Mouse (Mus musculus): ENCODE measurements around the gene Gm20388. TPM values are rescaled to one million over a fixed set of nuclear protein-coding genes. Genes with fewer than 3 reads are reported as not detected.

The Gm20388 gene
- polyA plus RNA-seq, 1 experiment from 2014 or later = not detected

DNA sequence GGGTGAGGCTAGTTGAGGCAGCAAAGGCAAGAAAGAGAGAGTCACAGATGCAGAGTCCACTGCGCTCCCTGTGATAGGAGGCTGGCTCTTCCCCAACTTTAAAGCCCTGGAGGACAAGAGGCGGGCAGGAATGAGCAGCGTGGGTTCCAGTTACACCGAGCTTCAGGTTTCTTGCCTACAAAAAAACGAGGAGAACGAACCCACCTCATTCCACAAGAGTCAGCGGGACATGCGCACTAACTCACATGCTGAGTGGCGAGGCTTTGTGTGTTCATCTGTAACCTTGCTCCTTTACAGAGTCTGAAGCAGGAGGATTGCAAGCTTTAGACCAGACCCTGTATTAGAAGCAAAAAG, 2748.1 kb downstream of the Gm20388 start:
- 17% methylated on average over 9 of the region's 9 CpGs for WGBS
- Histone ChIP-seq H3K27me3 (ENCODE audit: control insufficient read depth, insufficient read depth, low read length) (no peaks in the 10 kb centered on the region), H3K27ac (replicated peaks; ENCODE audit: low read depth, low read length) (peak overlapping the region; percentile 86), H3K9me3 (ENCODE audit: control insufficient read depth, low read length) (no peaks in the 10 kb centered on the region), H3K4me3 (ENCODE audit: low read depth, low read length) (no peak overlapping the region), H3K9ac (ENCODE audit: low read length) (no peak overlapping the region), H3K36me3 (ENCODE audit: control insufficient read depth, insufficient read depth, low read length) (no peaks in the 10 kb centered on the region), H3K4me2 (ENCODE audit: low read depth, severe bottlenecking) (peak overlapping the region; percentile 24; the same call in 1 of the 2 replicates), H3K4me1 (ENCODE audit: control insufficient read depth, insufficient read depth, low read length) (peaks cover 67% of the 10 kb centered on the region)
- ATAC-seq (ENCODE audit: insufficient number of reproducible peaks, low FRiP score, low TSS enrichment, low read depth) (0 out of 2 replicates have a peak, but pooled peaks have one; percentile 23), DNase-seq (ENCODE audit: low spot score) (peak; percentile 62)

GRCm38 (mm10) chr8:122660022-122660421, 2749.4 kb downstream of the Gm20388 start:
- H3K9ac ChIP-seq (ENCODE audit: low read length) = no peak overlapping the region
- no peaks in the 10 kb centered on the region for H3K9me3 ChIP-seq (ENCODE audit: control insufficient read depth, low read length)
- H3K4me2 ChIP-seq (ENCODE audit: low read depth, severe bottlenecking) = no peak overlapping the region
- H3K4me3 ChIP-seq (ENCODE audit: low read depth, low read length) = no peak overlapping the region
- no peak overlapping the region; the same call in 1 of the 2 replicates for H3K27ac ChIP-seq (replicated peaks; ENCODE audit: low read depth, low read length)
- 69% methylated on average over 2 of the region's 2 CpGs for whole genome bisulfite sequencing
- no peak for DNase-seq (ENCODE audit: low spot score)
- H3K36me3 ChIP-seq (ENCODE audit: control insufficient read depth, insufficient read depth, low read length) = no peaks in the 10 kb centered on the region
- peaks cover 72% of the 10 kb centered on the region for H3K4me1 ChIP-seq (ENCODE audit: control insufficient read depth, insufficient read depth, low read length)
- no peaks in the 10 kb centered on the region for H3K27me3 ChIP-seq (ENCODE audit: control insufficient read depth, insufficient read depth, low read length)
- ATAC-seq (ENCODE audit: insufficient number of reproducible peaks, low FRiP score, low TSS enrichment, low read depth) = no peak

DNA sequence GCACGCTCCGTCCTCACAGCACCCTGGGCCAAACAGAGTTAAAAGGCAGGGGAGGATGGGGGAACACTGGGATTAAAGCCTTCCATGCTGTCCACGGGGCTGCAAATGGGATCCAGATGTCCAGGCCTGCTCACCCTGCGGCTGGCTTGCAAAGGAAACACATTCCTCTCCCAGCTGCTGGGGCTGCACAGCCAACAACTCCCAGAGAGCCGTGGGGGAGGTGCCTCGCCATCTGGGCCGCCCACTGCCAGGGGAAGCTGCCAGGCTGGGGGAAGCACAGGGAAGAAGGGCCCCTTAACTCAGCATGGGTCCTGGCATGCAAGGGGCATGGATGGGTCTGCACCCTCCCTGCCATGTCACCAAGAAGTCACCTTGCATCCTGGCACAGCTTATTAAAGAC, 2750.5 kb downstream of the Gm20388 start:
- 2% methylated on average over 7 of the region's 7 CpGs for WGBS
- DNase-seq (ENCODE audit: low spot score) = peak; percentile 94
- H3K4me3 ChIP-seq (ENCODE audit: low read depth, low read length) = no peak overlapping the region
- H3K36me3 ChIP-seq (ENCODE audit: control insufficient read depth, insufficient read depth, low read length) = no peaks in the 10 kb centered on the region
- peak overlapping the region; percentile 40 for H3K4me2 ChIP-seq (ENCODE audit: low read depth, severe bottlenecking)
- peak; percentile 32; the same call in 1 of the 2 replicates for ATAC-seq (ENCODE audit: insufficient number of reproducible peaks, low FRiP score, low TSS enrichment, low read depth)
- no peaks in the 10 kb centered on the region for H3K9me3 ChIP-seq (ENCODE audit: control insufficient read depth, low read length)
- peak overlapping the region; percentile 79 for H3K27ac ChIP-seq (replicated peaks; ENCODE audit: low read depth, low read length)
- peaks cover 80% of the 10 kb centered on the region for H3K4me1 ChIP-seq (ENCODE audit: control insufficient read depth, insufficient read depth, low read length)
- no peak overlapping the region for H3K9ac ChIP-seq (ENCODE audit: low read length)
- H3K27me3 ChIP-seq (ENCODE audit: control insufficient read depth, insufficient read depth, low read length) = no peaks in the 10 kb centered on the region

- ATAC-seq (ENCODE audit: insufficient number of reproducible peaks, low FRiP score, low TSS enrichment, low read depth) (no peak), DNase-seq (ENCODE audit: low spot score) (no peak)
- Histone ChIP-seq H3K4me1 (ENCODE audit: control insufficient read depth, insufficient read depth, low read length) (peaks cover 87% of the 10 kb centered on the region), H3K9ac (ENCODE audit: low read length) (no peak overlapping the region), H3K9me3 (ENCODE audit: control insufficient read depth, low read length) (no peaks in the 10 kb centered on the region), H3K4me2 (ENCODE audit: low read depth, severe bottlenecking) (no peak overlapping the region), H3K4me3 (ENCODE audit: low read depth, low read length) (no peak overlapping the region), H3K27ac (replicated peaks; ENCODE audit: low read depth, low read length) (no peak overlapping the region), H3K27me3 (ENCODE audit: control insufficient read depth, insufficient read depth, low read length) (no peaks in the 10 kb centered on the region), H3K36me3 (ENCODE audit: control insufficient read depth, insufficient read depth, low read length) (no peaks in the 10 kb centered on the region)
- 81% methylated on average over 2 of the region's 2 CpGs for WGBS
Observed at GRCm38 (mm10) chr8:122661894-122662293, 2751.3 kb downstream of the Gm20388 start.

DNA sequence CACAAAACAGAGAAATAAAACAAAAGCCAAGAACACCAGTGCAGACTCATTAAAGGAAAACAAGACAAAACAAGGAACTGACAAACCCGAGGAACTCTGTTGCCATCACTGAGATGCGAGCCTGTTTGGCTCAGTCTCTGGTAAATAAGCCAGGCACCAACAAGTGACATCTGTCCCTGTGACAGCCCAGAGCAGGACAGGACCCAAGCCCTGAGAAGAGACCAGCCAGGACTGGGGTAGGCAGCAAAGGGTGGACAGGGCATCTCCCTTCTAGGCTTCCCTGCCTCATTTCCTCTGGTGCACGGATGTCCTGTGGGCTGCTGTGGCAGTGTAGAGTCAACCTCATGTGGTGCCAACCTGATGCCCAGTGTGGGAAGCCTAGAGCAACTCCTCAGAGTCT, 2752.5 kb downstream of the Gm20388 start:
- Histone ChIP-seq H3K9me3 (ENCODE audit: control insufficient read depth, low read length) (no peaks in the 10 kb centered on the region), H3K36me3 (ENCODE audit: control insufficient read depth, insufficient read depth, low read length) (no peaks in the 10 kb centered on the region), H3K4me3 (ENCODE audit: low read depth, low read length) (no peak overlapping the region), H3K4me2 (ENCODE audit: low read depth, severe bottlenecking) (no peak overlapping the region), H3K27me3 (ENCODE audit: control insufficient read depth, insufficient read depth, low read length) (no peaks in the 10 kb centered on the region), H3K9ac (ENCODE audit: low read length) (no peak overlapping the region), H3K27ac (replicated peaks; ENCODE audit: low read depth, low read length) (no peak overlapping the region), H3K4me1 (ENCODE audit: control insufficient read depth, insufficient read depth, low read length) (peaks cover 84% of the 10 kb centered on the region)
- 71% methylated on average over 3 of the region's 3 CpGs for WGBS
- ATAC-seq (ENCODE audit: insufficient number of reproducible peaks, low FRiP score, low TSS enrichment, low read depth) (no peak), DNase-seq (ENCODE audit: low spot score) (no peak)

DNA sequence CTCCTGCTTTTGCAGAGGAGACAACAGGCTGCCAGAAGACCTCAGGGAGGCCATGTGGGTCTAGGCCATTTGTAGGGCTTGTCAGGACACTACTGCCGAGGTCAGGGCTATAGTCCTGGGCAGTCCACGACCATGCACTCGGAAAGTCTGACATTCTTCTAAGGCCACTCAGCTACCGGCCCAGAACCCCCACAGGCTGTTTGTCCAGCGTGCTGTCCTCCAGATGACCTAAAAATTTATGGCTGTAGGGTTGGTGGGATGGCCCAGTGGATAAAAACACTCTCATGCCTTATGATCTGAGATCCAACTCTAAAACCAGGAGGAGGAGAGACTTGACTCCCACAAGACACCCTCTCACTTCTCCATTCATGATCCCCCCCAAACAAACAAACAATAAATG, 2753.0 kb downstream of the Gm20388 start:
- H3K9me3 ChIP-seq (ENCODE audit: control insufficient read depth, low read length) = no peaks in the 10 kb centered on the region
- H3K9ac ChIP-seq (ENCODE audit: low read length) = no peak overlapping the region
- H3K4me2 ChIP-seq (ENCODE audit: low read depth, severe bottlenecking) = no peak overlapping the region
- H3K36me3 ChIP-seq (ENCODE audit: control insufficient read depth, insufficient read depth, low read length) = no peaks in the 10 kb centered on the region
- H3K4me1 ChIP-seq (ENCODE audit: control insufficient read depth, insufficient read depth, low read length) = peaks cover 78% of the 10 kb centered on the region
- no peaks in the 10 kb centered on the region for H3K27me3 ChIP-seq (ENCODE audit: control insufficient read depth, insufficient read depth, low read length)
- DNase-seq (ENCODE audit: low spot score) = no peak
- ATAC-seq (ENCODE audit: insufficient number of reproducible peaks, low FRiP score, low TSS enrichment, low read depth) = no peak
- no peak overlapping the region for H3K4me3 ChIP-seq (ENCODE audit: low read depth, low read length)
- H3K27ac ChIP-seq (replicated peaks; ENCODE audit: low read depth, low read length) = no peak overlapping the region
- 38% methylated on average over 5 of the region's 5 CpGs for WGBS

DNA sequence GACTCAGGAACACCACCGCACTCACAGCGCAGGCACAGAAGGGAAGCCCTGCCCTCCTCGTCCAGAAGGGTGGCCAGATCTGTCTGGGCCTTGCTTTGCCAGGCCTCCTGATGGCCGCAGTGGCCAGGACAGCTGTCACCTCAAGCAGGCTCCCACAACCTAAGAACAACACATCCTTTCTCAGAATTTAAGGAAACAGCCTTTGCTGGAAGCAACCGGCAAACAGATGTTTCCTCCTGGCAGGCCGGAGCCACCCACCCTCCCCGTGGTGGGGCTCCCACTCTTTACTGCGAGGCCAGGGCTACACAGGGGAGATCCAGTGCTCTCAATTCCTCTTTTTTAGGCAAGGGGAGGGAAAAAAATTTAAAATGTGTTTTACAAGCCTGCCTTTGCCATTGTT, 2754.6 kb downstream of the Gm20388 start:
- Histone ChIP-seq H3K9ac (ENCODE audit: low read length) (no peak overlapping the region), H3K4me3 (ENCODE audit: low read depth, low read length) (no peak overlapping the region), H3K27ac (replicated peaks; ENCODE audit: low read depth, low read length) (peak overlapping the region; percentile 60), H3K27me3 (ENCODE audit: control insufficient read depth, insufficient read depth, low read length) (no peaks in the 10 kb centered on the region), H3K9me3 (ENCODE audit: control insufficient read depth, low read length) (no peaks in the 10 kb centered on the region), H3K4me1 (ENCODE audit: control insufficient read depth, insufficient read depth, low read length) (peaks cover 69% of the 10 kb centered on the region), H3K36me3 (ENCODE audit: control insufficient read depth, insufficient read depth, low read length) (no peaks in the 10 kb centered on the region), H3K4me2 (ENCODE audit: low read depth, severe bottlenecking) (peak overlapping the region; percentile 1; the same call in 1 of the 2 replicates)
- DNase-seq (ENCODE audit: low spot score) (peak; percentile 75), ATAC-seq (ENCODE audit: insufficient number of reproducible peaks, low FRiP score, low TSS enrichment, low read depth) (peak; percentile 53; the same call in 1 of the 2 replicates)
- 20% methylated on average over 8 of the region's 8 CpGs for WGBS

DNA sequence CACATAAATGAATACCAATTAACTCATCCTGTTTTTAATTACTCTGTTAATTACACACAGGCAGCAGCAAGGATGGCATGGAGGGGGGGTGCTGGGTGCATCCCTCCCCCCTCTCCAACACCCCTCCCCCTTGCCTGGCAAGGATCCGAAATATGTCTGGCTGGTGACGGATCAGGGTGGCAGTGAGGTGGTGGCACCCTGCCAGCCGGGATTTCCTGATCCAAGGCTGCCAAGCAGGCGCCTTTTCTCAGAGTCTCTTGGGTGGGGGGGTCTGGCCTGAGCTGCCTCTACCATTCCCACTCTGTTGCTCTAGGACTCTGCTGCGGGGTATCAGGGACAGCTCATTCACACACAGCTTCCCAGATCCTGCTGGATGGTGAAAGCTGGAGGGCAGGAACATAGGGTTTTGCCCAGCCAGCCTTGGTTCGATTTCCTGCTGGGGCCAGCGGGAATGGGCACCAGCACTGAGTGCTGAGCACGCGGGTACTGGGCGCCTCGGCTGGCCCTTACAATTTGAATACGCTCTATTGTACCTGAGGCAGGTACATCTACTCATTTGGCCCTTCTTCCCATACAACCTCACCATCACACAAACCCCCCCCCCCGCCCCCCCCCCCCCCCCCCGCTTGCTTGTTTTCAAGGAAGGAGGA, 2755.2 kb downstream of the Gm20388 start:
- Histone ChIP-seq H3K36me3 (ENCODE audit: control insufficient read depth, insufficient read depth, low read length) (no peaks in the 10 kb centered on the region), H3K4me1 (ENCODE audit: control insufficient read depth, insufficient read depth, low read length) (peaks cover 69% of the 10 kb centered on the region), H3K9me3 (ENCODE audit: control insufficient read depth, low read length) (no peaks in the 10 kb centered on the region), H3K27me3 (ENCODE audit: control insufficient read depth, insufficient read depth, low read length) (no peaks in the 10 kb centered on the region), H3K27ac (replicated peaks; ENCODE audit: low read depth, low read length) (peak overlapping the region; percentile 60), H3K4me3 (ENCODE audit: low read depth, low read length) (no peak overlapping the region), H3K9ac (ENCODE audit: low read length) (no peak overlapping the region), H3K4me2 (ENCODE audit: low read depth, severe bottlenecking) (no peak overlapping the region)
- DNase-seq (ENCODE audit: low spot score) (peak; percentile 55), ATAC-seq (ENCODE audit: insufficient number of reproducible peaks, low FRiP score, low TSS enrichment, low read depth) (no peak)
- 51% methylated on average over 12 of the region's 14 CpGs for WGBS
